Mouse (Mus musculus): Measurements from ENCODE around the gene Ppp1r1a. TPM values are rescaled to one million over a fixed set of nuclear protein-coding genes. Genes with fewer than 3 reads are reported as not detected.

Ppp1r1a gene
- polyA plus RNA-seq, 1 experiment from 2014 or later = 100 TPM

- Histone ChIP-seq H3K4me1 (peaks cover 18% of the 10 kb centered on the region), H3K27me3 (no peaks in the 10 kb centered on the region), H3K27ac (replicated peaks) (no peak overlapping the region), H3K4me2 (replicated peaks) (no peak overlapping the region), H3K9ac (replicated peaks) (no peak overlapping the region), H3K4me3 (no peak overlapping the region), H3K9me3 (no peaks in the 10 kb centered on the region), H3K36me3 (no peaks in the 10 kb centered on the region)
- no peak for ATAC-seq (replicated peaks)
- WGBS = 41% methylated on average over 2 of the region's 2 CpGs
Observed at GRCm38 (mm10) chr15:103484490-103484889, 53.3 kb downstream of the Ppp1r1a start.

GRCm38 (mm10) chr15:103482488-103482887 is 55.3 kb downstream of the Ppp1r1a start:
- Histone ChIP-seq H3K27me3 (no peaks in the 10 kb centered on the region), H3K4me1 (peaks cover 14% of the 10 kb centered on the region), H3K9ac (replicated peaks) (no peak overlapping the region), H3K4me3 (no peak overlapping the region), H3K36me3 (no peaks in the 10 kb centered on the region), H3K9me3 (no peaks in the 10 kb centered on the region), H3K4me2 (replicated peaks) (no peak overlapping the region), H3K27ac (replicated peaks) (no peak overlapping the region)
- 0% methylated on average over 1 of the region's 1 CpGs for WGBS
- ATAC-seq (replicated peaks) = peak; percentile 69

Other genes starting within 250 kb of the Ppp1r1a start
- 0.28 and 0.37 TPM in 2 replicates for gene Gpr84, start 227.4 kb downstream of the Ppp1r1a start, polyA plus RNA-seq (2015; fragmentation: Nextera tagmentation; extraction: Ambion mirVana)
- gene Zfp385a, start 197.9 kb downstream of the Ppp1r1a start, polyA plus RNA-seq (2015; fragmentation: Nextera tagmentation; extraction: Ambion mirVana) = 12.7 and 13.0 TPM in 2 replicates
- 5.7 and 7.2 TPM in 2 replicates for gene Itga5, start 171.2 kb downstream of the Ppp1r1a start, polyA plus RNA-seq (2015; fragmentation: Nextera tagmentation; extraction: Ambion mirVana)
- not detected in 2 replicates for gene Gtsf1, start 107.5 kb downstream of the Ppp1r1a start, polyA plus RNA-seq (2015; fragmentation: Nextera tagmentation; extraction: Ambion mirVana)
- not detected in 2 replicates for gene Gtsf2, start 89.5 kb downstream of the Ppp1r1a start, polyA plus RNA-seq (2015; fragmentation: Nextera tagmentation; extraction: Ambion mirVana)
- gene Nckap1l, start 84.2 kb downstream of the Ppp1r1a start, polyA plus RNA-seq (2015; fragmentation: Nextera tagmentation; extraction: Ambion mirVana) = 1.4 and 1.8 TPM in 2 replicates
- 71.3 and 73.2 TPM in 2 replicates for gene Pde1b, start 35.0 kb downstream of the Ppp1r1a start, polyA plus RNA-seq (2015; fragmentation: Nextera tagmentation; extraction: Ambion mirVana)
- not detected in 2 replicates for gene Glycam1, start 27.1 kb upstream of the Ppp1r1a start, polyA plus RNA-seq (2015; fragmentation: Nextera tagmentation; extraction: Ambion mirVana)
- not detected in 2 replicates for gene Mucl1, start 217.5 kb upstream of the Ppp1r1a start, polyA plus RNA-seq (2015; fragmentation: Nextera tagmentation; extraction: Ambion mirVana)

Measured in forebrain, embryonic 15.5 days (tissue).